Mouse (Mus musculus): ENCODE data around the gene Scn3a. TPM values are rescaled to one million over a fixed set of nuclear protein-coding genes. Genes with fewer than 3 reads are reported as not detected.

The Scn3a gene
- total and polyA plus RNA-seq, 3 experiments: not detected

- no peak overlapping the region for H3K27ac ChIP-seq (ENCODE audit: control insufficient read depth, low read depth, low read length)
- no peaks in the 10 kb centered on the region for H3K4me1 ChIP-seq (ENCODE audit: control insufficient read depth in 1 of 2, insufficient read depth in 2 of 2, low read length in 2 of 2)
- no peaks in the 10 kb centered on the region for H3K79me2 ChIP-seq (ENCODE audit: control insufficient read depth, insufficient read depth, low read length, poor library complexity)
- H3K9ac ChIP-seq (ENCODE audit: control insufficient read depth, low read depth, low read length, poor library complexity, severe bottlenecking): no peak overlapping the region
- no peak overlapping the region for H3K4me3 ChIP-seq (ENCODE audit: control insufficient read depth in 1 of 2, insufficient read depth in 1 of 2, low read depth in 2 of 2, low read length in 2 of 2)
- no peaks in the 10 kb centered on the region for H3K9me3 ChIP-seq (replicated peaks; ENCODE audit: insufficient read depth, low read length)
- TF ChIP-seq TAL1 (IDR thresholded peaks at IDR 0.05; ENCODE audit: low read length) (no peak), RAD21 (IDR thresholded peaks at IDR 0.05; ENCODE audit: low read depth, low read length) (no peak), MXI1 (IDR thresholded peaks at IDR 0.05; ENCODE audit: low read depth, low read length) (no peak), POLR2AphosphoS5 (IDR thresholded peaks at IDR 0.05; ENCODE audit: borderline replicate concordance, low read depth, low read length) (no peak)
- H3K36me3 ChIP-seq (ENCODE audit: control insufficient read depth in 1 of 2, insufficient read depth in 2 of 2, low read length in 2 of 2): no peaks in the 10 kb centered on the region
- no peak for DNase-seq (ENCODE audit: low read depth, low spot score)
- H3K27me3 ChIP-seq (ENCODE audit: control insufficient read depth in 1 of 2, insufficient read depth in 2 of 2, low read length in 2 of 2): no peaks in the 10 kb centered on the region
These were observed 77.0 kb downstream of the Scn3a start for GRCm38 (mm10) chr2:65490450-65490849.

- no peaks in the 10 kb centered on the region for H3K9me3 ChIP-seq (replicated peaks; ENCODE audit: insufficient read depth, low read length)
- H3K27me3 ChIP-seq (ENCODE audit: control insufficient read depth in 1 of 2, insufficient read depth in 2 of 2, low read length in 2 of 2): no peaks in the 10 kb centered on the region
- DNase-seq (ENCODE audit: low read depth, low spot score): no peak
- no peak for TF ChIP-seq POLR2AphosphoS5 (IDR thresholded peaks at IDR 0.05; ENCODE audit: borderline replicate concordance, low read depth, low read length)
- H3K4me1 ChIP-seq (ENCODE audit: control insufficient read depth in 1 of 2, insufficient read depth in 2 of 2, low read length in 2 of 2): no peaks in the 10 kb centered on the region
- no peak overlapping the region for H3K4me3 ChIP-seq (ENCODE audit: control insufficient read depth in 1 of 2, insufficient read depth in 1 of 2, low read depth in 2 of 2, low read length in 2 of 2)
- H3K79me2 ChIP-seq (ENCODE audit: control insufficient read depth, insufficient read depth, low read length, poor library complexity): no peaks in the 10 kb centered on the region
- no peaks in the 10 kb centered on the region for H3K36me3 ChIP-seq (ENCODE audit: control insufficient read depth in 1 of 2, insufficient read depth in 2 of 2, low read length in 2 of 2)
- H3K27ac ChIP-seq (ENCODE audit: control insufficient read depth, low read depth, low read length): no peak overlapping the region
- no peak overlapping the region for H3K9ac ChIP-seq (ENCODE audit: control insufficient read depth, low read depth, low read length, poor library complexity, severe bottlenecking)
These were observed 84.0 kb downstream of the Scn3a start for GRCm38 (mm10) chr2:65483434-65483833.

DNA sequence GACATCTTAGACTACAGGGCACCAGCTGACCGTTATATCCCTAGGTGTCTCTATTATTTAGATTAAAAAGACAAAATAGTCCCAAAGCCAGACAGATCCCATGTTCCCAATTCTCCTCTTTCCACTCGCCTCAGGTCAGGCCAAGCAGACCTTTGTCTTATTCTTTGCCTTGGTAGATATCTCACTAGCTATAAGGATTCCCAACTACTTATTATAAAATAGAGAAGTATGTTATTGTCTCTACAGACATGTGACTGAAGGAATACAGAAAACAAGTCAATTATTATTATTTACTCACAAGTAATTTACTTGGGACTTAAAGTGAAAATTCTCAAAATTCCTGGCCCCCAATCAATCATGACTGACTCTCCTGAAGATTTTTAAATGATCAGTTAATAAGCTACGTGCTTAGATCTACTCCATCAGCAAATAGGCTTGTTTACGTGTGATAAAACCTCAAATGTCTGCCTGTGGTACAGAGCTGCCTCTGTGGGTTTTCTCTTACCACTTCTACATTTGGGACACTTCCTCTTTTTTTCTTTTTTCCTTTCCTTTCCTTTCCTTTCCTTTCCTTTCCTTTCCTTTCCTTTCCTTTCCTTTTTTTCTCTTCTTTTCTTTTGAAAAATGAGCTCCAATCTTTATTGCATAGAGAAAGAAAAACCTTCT is 86.3 kb downstream of the Scn3a start:
- no peak overlapping the region for H3K4me3 ChIP-seq (ENCODE audit: control insufficient read depth in 1 of 2, insufficient read depth in 1 of 2, low read depth in 2 of 2, low read length in 2 of 2)
- H3K36me3 ChIP-seq (ENCODE audit: control insufficient read depth in 1 of 2, insufficient read depth in 2 of 2, low read length in 2 of 2): no peaks in the 10 kb centered on the region
- H3K4me1 ChIP-seq (ENCODE audit: control insufficient read depth in 1 of 2, insufficient read depth in 2 of 2, low read length in 2 of 2): no peaks in the 10 kb centered on the region
- no peaks in the 10 kb centered on the region for H3K27me3 ChIP-seq (ENCODE audit: control insufficient read depth in 1 of 2, insufficient read depth in 2 of 2, low read length in 2 of 2)
- no peak for DNase-seq (ENCODE audit: low read depth, low spot score)
- H3K9me3 ChIP-seq (replicated peaks; ENCODE audit: insufficient read depth, low read length): no peaks in the 10 kb centered on the region
- H3K27ac ChIP-seq (ENCODE audit: control insufficient read depth, low read depth, low read length): no peak overlapping the region
- H3K79me2 ChIP-seq (ENCODE audit: control insufficient read depth, insufficient read depth, low read length, poor library complexity): no peaks in the 10 kb centered on the region
- no peak for TF ChIP-seq SIN3A (IDR thresholded peaks at IDR 0.05; ENCODE audit: low read length)
- TF ChIP-seq BHLHE40 (IDR thresholded peaks at IDR 0.05; ENCODE audit: borderline replicate concordance, low read depth, low read length): no peak
- no peak for TF ChIP-seq TAL1 (IDR thresholded peaks at IDR 0.05; ENCODE audit: low read length)
- TF ChIP-seq POLR2AphosphoS5 (IDR thresholded peaks at IDR 0.05; ENCODE audit: borderline replicate concordance, low read depth, low read length): no peak
- TF ChIP-seq RCOR1 (IDR thresholded peaks at IDR 0.05; ENCODE audit: low read depth, low read length): no peak
- TF ChIP-seq ZKSCAN1 (IDR thresholded peaks at IDR 0.05; ENCODE audit: low read depth, low read length): no peak
- no peak for TF ChIP-seq NRF1 (IDR thresholded peaks at IDR 0.05; ENCODE audit: insufficient read depth, low read depth, low read length, poor library complexity, severe bottlenecking)
- no peak for TF ChIP-seq EP300 (IDR thresholded peaks at IDR 0.05; ENCODE audit: low read depth in 1 of 2, low read length in 2 of 2)
- no peak for TF ChIP-seq GABPA (IDR thresholded peaks at IDR 0.05; ENCODE audit: low read depth, low read length)
- no peak for TF ChIP-seq NELFE (IDR thresholded peaks at IDR 0.05; ENCODE audit: low read depth, low read length)
- no peak for TF ChIP-seq E2F4 (IDR thresholded peaks at IDR 0.05; ENCODE audit: borderline replicate concordance, low read depth, low read length)
- no peak for TF ChIP-seq ZC3H11A (IDR thresholded peaks at IDR 0.05; ENCODE audit: low read depth, low read length)
- TF ChIP-seq CHD2 (IDR thresholded peaks at IDR 0.05; ENCODE audit: low read length): no peak
- no peak for TF ChIP-seq SMC3 (IDR thresholded peaks at IDR 0.05; ENCODE audit: low read depth, low read length)
- no peak for TF ChIP-seq JUND (IDR thresholded peaks at IDR 0.05; ENCODE audit: low read depth, low read length)
- TF ChIP-seq MAX (IDR thresholded peaks at IDR 0.05; ENCODE audit: low read length): no peak
- no peak for TF ChIP-seq MEF2A (IDR thresholded peaks at IDR 0.05; ENCODE audit: extremely low read depth, insufficient replicate concordance, low read depth, low read length, poor library complexity, severe bottlenecking)
- TF ChIP-seq RAD21 (IDR thresholded peaks at IDR 0.05; ENCODE audit: low read depth, low read length): no peak
- TF ChIP-seq ZMIZ1 (IDR thresholded peaks at IDR 0.05; ENCODE audit: low read depth, low read length): no peak
- H3K9ac ChIP-seq (ENCODE audit: control insufficient read depth, low read depth, low read length, poor library complexity, severe bottlenecking): no peak overlapping the region
